Comparison of ENCODE assay signal across 11 mouse cellular contexts in genomic region chrX:142469048-142469634, GRCm38 (mm10).
DNase-seq lines count a peak whose midpoint lies in the region.
"Had no signal": no experiment of that assay in that cellular context is flagged by ENCODE, and none has a peak within 500 bp of the region (broad histone marks: within the 10 kb centered on the region; RNA-seq: fewer than 3 reads in every experiment).

No protein-coding gene starts in this region.

- 27% methylated on average over 7 of the region's 7 CpGs for WGBS in heart, embryonic 10.5 days
- 26% methylated on average over 7 of the region's 7 CpGs for WGBS in embryonic facial prominence, embryonic 10.5 days

- no peak for DNase-seq in heart, embryonic 10.5 days (ENCODE audit: low spot score)
- DNase-seq in heart, postnatal 4 days, result no peak
- peak; percentile 21 for DNase-seq in ovary, adult 18-20 months (ENCODE audit: low spot score)
- DNase-seq in ovary, postnatal 10 days (ENCODE audit: low spot score), result no peak
- DNase-seq in embryonic facial prominence, embryonic 10.5 days (ENCODE audit: low spot score), result peak; percentile 31
- DNase-seq in splenic B cell, adult 2 months (ENCODE audit: low read depth, low spot score), result peak; percentile 0
- DNase-seq in right cerebral cortex, postnatal 25 days, result no peak
- no peak for DNase-seq in heart, adult 9 months (ENCODE audit: low spot score in 2 of 2)
- DNase-seq: liver had no signal

- no peak overlapping the region for H3K4me3 ChIP-seq in heart, embryonic 10.5 days
- H3K4me3 ChIP-seq in embryonic facial prominence, embryonic 10.5 days, result no peak overlapping the region
- H3K4me3 ChIP-seq: hindbrain, embryonic 15.5 days had no signal

- H3K27ac ChIP-seq in heart, embryonic 10.5 days, result peak overlapping the region; percentile 9; the same call in 1 of the 2 replicates
- H3K27ac ChIP-seq in embryonic facial prominence, embryonic 10.5 days (replicated peaks), result peak overlapping the region; percentile 44; the same call in 1 of the 2 replicates
- H3K27ac ChIP-seq: hindbrain, embryonic 15.5 days had no signal

- H3K9me3 ChIP-seq in heart, embryonic 10.5 days, result no peaks in the 10 kb centered on the region
- H3K9me3 ChIP-seq in embryonic facial prominence, embryonic 10.5 days, result no peaks in the 10 kb centered on the region
- H3K9me3 ChIP-seq: G1E; hindbrain, embryonic 15.5 days had no signal

- no peaks in the 10 kb centered on the region for H3K36me3 ChIP-seq in heart, embryonic 10.5 days
- H3K36me3 ChIP-seq in embryonic facial prominence, embryonic 10.5 days (replicated peaks), result no peaks in the 10 kb centered on the region
- no peaks in the 10 kb centered on the region for H3K36me3 ChIP-seq in splenic B cell, adult 2 months (ENCODE audit: control insufficient read depth, insufficient read depth, low read length, poor library complexity, severe bottlenecking)
- H3K36me3 ChIP-seq: G1E; hindbrain, embryonic 15.5 days had no signal

- no peaks in the 10 kb centered on the region for H3K4me1 ChIP-seq in heart, embryonic 10.5 days
- H3K4me1 ChIP-seq in embryonic facial prominence, embryonic 10.5 days, result peaks cover 22% of the 10 kb centered on the region
- H3K4me1 ChIP-seq: hindbrain, embryonic 15.5 days had no signal

- H3K27me3 ChIP-seq in heart, embryonic 10.5 days (ENCODE audit: insufficient read depth, poor library complexity, severe bottlenecking), result no peaks in the 10 kb centered on the region; the same call in 1 of the 2 replicates
- peaks cover 86% of the 10 kb centered on the region for H3K27me3 ChIP-seq in embryonic facial prominence, embryonic 10.5 days (replicated peaks; ENCODE audit: low read depth, poor library complexity, severe bottlenecking)
- H3K27me3 ChIP-seq in splenic B cell, adult 2 months (ENCODE audit: control insufficient read depth, insufficient read depth, low read length, poor library complexity, severe bottlenecking), result no peaks in the 10 kb centered on the region

Comparison
In these comparisons a context has a peak if more than half of its experiments do, and no peak if none do; other contexts are left out.
1. DNase-seq: peak in ovary, adult 18-20 months (single experiment), embryonic facial prominence, embryonic 10.5 days (single experiment) and splenic B cell, adult 2 months (single experiment); none in heart, embryonic 10.5 days (single experiment), heart, postnatal 4 days (single experiment), ovary, postnatal 10 days (single experiment), right cerebral cortex, postnatal 25 days (single experiment) and heart, adult 9 months (0 of 2).